Mouse (Mus musculus) gastrocnemius, postnatal 25 days (tissue): ENCODE data around the gene Foxa2. TPM values are rescaled to one million over a fixed set of nuclear protein-coding genes. Genes with fewer than 3 reads are reported as not detected.

Experiments
- DNase-seq: peaks from one replicate; pipeline ENCODE4 v3.0.0; 2022
- total RNA-seq, 2 experiments: library from RNA; stranded (reverse); gene quantifications; 1 replicate in 1 of 2; 2 replicates in 1 of 2; pipeline ENCODE4 v1.2.3; 2021

The Foxa2 gene
- total RNA-seq, 2 experiments from 2014 or later = not detected

DNA sequence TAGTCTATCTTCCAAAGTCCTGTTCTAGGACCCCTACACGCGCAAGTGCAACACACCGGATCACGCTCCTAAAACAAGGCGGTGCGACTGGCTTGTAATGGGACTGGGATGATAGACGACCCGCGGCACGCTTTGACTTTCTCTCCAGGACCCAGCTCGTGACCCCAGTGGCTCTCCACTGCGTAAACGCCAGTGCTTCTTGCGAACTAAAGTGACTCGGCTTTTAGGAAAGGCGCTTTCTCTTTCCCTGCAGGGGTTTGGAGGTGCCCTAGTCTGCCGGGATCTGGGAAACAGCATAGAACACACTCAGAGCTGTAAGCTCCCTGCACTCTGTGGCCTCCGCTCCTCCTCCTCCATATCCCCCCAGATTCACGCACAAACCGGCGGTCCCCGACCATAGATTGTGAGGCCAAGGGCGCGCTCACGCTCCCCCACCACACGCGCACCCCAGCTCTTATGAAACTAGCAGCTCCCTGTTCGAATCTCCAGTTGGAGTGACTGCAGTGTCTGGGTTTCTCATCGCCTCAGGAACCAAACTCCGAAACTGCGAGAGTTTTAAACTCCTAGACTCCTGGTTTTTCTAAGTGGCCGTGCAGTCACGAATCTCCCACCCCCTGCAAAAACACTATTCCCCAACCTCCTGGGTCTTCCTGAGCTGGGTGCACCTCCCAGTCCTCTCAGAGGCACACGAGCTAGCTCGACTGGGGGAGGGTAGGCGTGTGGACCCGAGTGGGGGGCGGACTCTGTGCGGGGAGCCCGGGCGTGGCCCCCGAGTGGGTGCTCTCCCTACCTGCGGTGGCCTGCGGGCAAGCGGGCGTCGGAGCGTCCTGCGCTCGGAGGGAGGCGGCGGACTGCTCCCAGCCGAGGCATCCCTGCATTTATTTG lies 7.2 kb downstream of the Foxa2 start:
- no peak for DNase-seq

DNA sequence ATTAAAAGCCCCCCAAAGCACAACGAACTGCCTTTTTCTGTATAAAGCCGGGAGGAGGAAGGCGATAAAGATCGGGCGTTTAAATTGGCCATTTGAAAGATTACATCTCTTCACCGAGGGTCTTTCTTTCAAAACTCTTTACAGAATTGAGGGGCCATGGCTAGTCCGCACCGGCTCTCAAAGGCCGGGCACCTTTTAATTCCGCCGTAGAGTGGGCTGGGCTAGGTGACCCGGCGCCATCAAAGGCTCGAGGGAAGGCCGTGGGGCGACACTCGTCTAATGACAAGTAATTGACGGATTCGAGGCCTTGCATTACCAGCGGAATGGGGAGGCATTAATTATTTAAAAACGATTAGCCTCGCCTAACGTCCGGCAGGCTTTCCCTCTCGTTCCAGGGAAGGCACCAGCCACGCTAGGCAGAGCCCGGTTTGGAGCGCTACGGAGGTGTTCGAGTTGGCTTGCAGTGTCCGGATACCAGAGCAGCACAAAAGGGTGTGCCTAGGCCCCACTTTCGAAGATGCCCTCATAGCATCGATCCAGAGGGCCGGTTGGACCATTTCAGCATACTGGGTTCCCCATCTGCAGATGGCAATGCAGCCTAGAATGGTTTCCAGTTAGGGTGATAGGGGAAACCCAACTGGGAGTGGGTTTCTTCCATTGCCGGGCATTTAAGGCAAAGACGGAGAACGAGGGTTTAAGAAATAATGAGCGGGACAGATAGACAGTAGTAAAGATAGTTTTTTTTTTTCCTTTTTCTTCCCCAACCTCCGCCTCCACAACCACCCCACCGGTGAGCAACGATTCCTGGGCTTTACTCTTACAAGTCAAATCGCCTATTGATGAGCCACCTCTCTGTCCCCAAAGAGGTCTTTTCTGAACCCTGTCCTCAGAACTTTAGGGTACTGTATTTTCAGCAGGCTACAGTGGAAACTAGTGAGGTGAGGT lies 8.1 kb downstream of the Foxa2 start:
- no peak for DNase-seq

GRCm38 (mm10) chr2:148036611-148037160 lies 10.1 kb downstream of the Foxa2 start:
- DNase-seq = no peak

- no peak for DNase-seq
Measured at GRCm38 (mm10) chr2:148030991-148031675, 15.6 kb downstream of the Foxa2 start.

DNA sequence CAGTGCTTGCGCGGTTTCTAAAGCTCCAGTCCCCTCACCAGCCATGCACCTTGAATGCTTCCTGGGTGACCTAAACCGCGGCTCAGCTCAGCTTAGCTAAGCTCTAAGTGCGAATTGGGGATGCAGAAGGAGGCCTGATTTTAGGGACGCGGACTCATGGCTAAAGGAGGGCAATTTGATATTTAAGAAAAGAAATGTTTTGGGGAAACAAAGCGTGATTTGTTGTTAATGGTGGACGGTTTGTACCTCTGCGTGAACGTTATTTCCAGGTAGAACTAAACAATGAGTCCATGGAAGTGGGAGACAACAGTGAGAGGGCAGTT lies 16.2 kb downstream of the Foxa2 start:
- DNase-seq = no peak

- no peak for DNase-seq
Measured at GRCm38 (mm10) chr2:148029751-148030612, 16.8 kb downstream of the Foxa2 start.

DNA sequence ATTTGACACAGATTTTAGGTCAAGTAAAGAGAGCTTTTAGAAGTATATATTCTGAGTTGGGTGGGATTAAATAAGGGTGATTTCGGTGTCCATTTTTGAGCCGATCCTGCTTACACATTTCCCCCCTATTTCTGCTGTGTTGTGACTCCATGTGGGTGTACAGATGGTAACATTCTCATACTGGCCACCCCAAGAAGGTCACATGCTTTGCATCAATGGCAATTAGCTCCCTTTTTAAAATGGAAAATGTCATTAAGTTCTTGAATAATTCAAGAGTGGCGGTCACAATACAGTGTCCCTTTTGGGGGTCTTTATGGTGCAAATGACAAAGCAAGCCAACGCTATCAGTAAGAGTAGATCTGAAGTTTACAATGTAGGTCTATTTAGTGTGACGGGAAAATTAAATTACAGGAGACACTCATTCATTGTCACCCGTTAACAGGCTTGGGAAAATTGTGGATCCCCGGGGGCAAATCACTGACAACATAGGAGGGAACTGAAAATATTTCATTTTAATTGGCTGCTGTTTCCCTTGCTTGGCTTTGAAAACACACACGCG lies 17.6 kb downstream of the Foxa2 start:
- no peak for DNase-seq

GRCm38 (mm10) chr2:148026366-148026765 lies 20.4 kb downstream of the Foxa2 start:
- no peak for DNase-seq

DNA sequence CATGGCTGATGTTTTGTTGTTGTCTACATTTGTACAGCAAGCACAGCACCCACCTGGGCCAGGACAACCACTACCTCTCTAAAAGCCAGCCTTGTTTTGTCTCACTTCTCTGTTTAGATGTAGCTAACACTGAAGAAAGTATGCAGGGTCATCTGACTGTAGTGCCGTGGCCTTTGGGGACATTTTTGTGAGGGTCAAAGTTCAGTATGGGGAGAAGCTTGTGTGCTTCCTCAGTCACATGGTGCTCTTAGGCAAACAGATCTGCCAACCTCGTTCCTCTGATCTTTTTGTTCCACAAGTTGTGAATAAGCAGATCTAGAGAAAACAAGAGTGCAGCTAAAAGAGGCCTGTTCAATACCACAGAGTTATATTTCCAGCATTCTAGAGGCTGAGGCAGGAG lies 21.3 kb downstream of the Foxa2 start:
- DNase-seq = no peak

DNA sequence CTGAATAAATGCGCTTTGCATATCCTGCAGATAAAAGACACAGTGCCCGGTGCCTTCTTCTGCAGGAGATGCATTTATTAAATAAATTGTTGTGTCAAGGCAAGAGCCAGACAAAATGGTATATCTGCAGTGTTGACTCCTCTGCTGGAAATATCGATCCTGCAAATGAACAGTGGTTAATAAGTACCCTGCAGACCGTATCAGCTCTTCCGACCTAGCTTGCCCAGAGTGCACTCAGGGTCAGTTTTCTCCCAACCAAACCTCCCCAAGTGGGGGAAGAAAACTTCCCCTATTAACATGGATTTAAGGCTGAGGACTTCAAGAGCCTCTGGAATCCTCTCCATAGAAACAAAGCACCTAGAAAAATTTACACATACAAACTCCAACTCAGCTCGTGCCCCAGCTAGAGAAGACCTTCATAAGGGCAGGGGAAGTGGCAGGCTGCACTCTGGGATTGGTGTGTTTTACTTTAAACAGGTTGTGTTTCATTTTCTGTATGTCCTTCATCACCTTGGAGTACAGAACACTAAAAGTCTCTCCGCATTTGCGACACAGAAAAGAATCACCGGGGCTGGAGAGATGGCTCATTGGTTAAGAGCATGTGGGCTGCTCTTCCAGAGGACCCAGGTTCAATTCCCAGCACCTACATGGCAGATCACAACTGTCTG lies 22.4 kb downstream of the Foxa2 start:
- no peak for DNase-seq

DNA sequence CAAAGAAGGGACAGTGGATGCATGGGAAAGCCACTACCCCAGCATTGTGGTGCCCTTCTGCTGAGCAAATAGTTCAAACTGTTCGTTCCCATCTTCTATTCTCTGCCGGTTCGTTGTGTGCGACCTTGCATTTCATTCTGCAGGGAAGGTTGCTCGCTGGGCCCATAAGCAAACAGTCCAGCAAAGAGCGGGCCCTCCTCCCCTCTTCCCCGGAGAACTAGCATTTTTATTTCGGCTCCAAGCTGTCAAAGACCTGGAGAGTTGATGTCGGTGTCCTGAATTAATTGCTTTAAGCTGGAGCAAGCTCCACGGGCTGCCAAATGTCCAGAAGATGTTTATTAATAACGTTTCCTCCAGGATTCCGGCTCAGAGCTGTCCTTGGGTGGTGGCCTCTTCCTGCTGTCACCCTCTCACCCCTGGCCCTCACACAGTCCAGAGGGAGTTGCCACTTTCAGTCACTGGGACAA lies 23.4 kb downstream of the Foxa2 start:
- DNase-seq = no peak

DNA sequence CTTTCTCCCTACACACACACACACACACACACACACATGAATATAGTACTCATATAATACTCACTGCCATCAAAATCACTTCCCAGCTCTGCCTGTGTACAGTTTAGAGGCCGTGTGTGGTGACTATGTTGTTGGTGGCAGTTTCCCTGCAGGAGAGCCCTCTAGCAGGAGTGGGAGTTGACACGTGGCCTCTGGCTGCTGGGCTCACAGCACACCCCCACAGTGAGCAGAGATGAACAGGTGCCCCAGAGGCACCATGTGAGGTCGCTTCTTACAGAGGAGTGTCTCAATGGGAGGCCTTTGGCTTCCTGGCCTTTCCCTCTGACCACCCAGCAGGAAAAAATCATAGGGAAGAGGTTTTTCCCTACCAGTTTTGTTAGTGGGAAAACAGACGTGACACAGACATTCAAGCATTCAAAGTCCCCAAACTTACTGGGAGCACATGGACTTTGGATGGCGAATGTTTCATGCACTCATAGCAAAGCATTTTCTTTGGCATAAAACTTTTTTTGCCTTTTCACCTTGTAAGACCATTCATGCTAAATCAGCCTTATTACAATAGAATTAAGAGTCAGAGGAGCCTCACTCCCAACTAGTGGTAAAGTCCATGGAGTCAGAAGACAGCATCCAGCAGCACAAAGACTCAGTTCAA lies 24.7 kb downstream of the Foxa2 start:
- no peak for DNase-seq

- no peak for DNase-seq
Measured at GRCm38 (mm10) chr2:148021016-148021415, 25.8 kb downstream of the Foxa2 start.

DNA sequence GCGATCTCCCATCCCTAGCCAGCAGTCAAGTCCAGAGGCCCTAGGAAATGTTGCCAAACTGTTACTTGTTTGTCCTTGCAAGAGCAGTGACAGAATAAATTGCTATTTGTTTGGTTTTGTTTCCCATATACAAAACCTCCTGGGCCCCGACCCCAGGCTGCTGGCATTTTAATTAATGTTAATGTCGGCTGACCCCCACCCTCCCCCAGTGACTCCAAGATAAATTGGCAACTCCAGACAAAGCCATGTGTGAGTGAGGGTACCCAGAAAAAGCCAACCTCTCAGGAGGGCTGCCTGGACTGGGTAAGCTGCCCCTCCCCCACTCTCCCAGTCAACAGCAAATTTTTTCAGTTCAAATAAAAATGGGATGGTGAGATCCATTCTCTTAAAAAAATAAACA lies 26.6 kb downstream of the Foxa2 start:
- DNase-seq = no peak

- DNase-seq = no peak
Measured at GRCm38 (mm10) chr2:148017782-148018690, 28.7 kb downstream of the Foxa2 start.

GRCm38 (mm10) chr2:148013382-148013781 lies 33.4 kb downstream of the Foxa2 start:
- DNase-seq = no peak

DNA sequence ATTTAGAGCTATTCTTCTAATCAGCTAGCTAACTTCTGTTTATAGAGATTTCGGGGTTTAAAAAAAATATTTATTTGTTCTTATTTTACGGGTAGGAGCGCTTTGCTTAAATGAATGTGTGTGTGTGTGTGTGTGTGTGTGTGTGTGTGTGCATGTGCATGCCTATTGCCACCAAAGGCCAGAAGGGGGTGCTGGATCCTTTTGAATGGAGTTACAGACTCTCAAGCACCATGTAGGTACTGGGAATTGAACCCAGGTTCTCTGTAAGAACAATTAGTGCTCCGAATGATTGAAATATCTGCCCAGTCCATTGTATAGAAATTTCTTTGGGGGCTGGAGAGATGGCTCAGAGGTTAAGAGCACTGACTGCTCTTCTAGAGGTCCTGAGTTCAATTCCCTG lies 37.7 kb downstream of the Foxa2 start:
- DNase-seq = no peak
